Mouse (Mus musculus) spleen, adult 2 months (tissue): ENCODE measurements around the gene Pced1b. TPM values are rescaled to one million over a fixed set of nuclear protein-coding genes. Genes with fewer than 3 reads are reported as not detected.

ENCODE experiments used
- DNase-seq, 2 experiments: peaks; one replicate each; pipeline versions ENCODE4 v3.0.0 to v3.0.0-alpha.2; 2012 to 2021; ENCODE audit warnings: low spot score in 2 of 2, low read depth in 1 of 2
- H3K27ac ChIP-seq: fragments of 200-500 bp; 2 replicates; pipeline ENCODE4 v1.5.1; 2012; ENCODE audit warnings: low read length, inconsistent platforms; ENCODE audit not compliant: insufficient read depth
- H3K27me3 ChIP-seq: fragments of 200-500 bp; 2 replicates; pipeline ENCODE4 v1.6.1; 2012; ENCODE audit warnings: mild to moderate bottlenecking, moderate library complexity, low read length, inconsistent platforms; ENCODE audit not compliant: control insufficient read depth, insufficient read depth
- H3K36me3 ChIP-seq: fragments of 200-500 bp; 2 replicates; pipeline ENCODE4 v1.6.1; 2012; ENCODE audit warnings: mild to moderate bottlenecking, low read length, inconsistent platforms; ENCODE audit not compliant: control insufficient read depth, insufficient read depth
- H3K4me1 ChIP-seq: fragments of 200-500 bp; 2 replicates; pipeline ENCODE4 v1.6.1; 2011; ENCODE audit warnings: inconsistent platforms; ENCODE audit not compliant: control insufficient read depth, insufficient read depth, insufficient read length
- H3K4me3 ChIP-seq: fragments of 200-500 bp; 2 replicates; pipeline ENCODE4 v1.5.1; 2011; ENCODE audit warnings: mild to moderate bottlenecking, inconsistent platforms; ENCODE audit not compliant: insufficient read depth, insufficient read length; ENCODE audit errors: extremely low read depth
- CTCF ChIP-seq: fragments of 200-500 bp; IDR thresholded peaks from 2 replicates; pipeline ENCODE4 v1.5.1; 2011; ENCODE audit warnings: mild to moderate bottlenecking, inconsistent platforms; ENCODE audit not compliant: insufficient read depth, insufficient read length, insufficient replicate concordance; ENCODE audit errors: extremely low read depth
- POLR2A ChIP-seq: fragments of 200-500 bp; IDR thresholded peaks from 2 replicates; pipeline ENCODE4 v1.6.1; 2011; ENCODE audit warnings: low read depth, low read length, inconsistent platforms
- WGBS: fragments of 180-500 bp; shearing (Covaris S2); methylation state at CpG from one replicate; pipeline ENCODE4 v1.1.7; 2018; 5-methylcytosine and 5-hydroxymethylcytosine counted together
- polyA plus RNA-seq: library from polyadenylated mRNA; depleted of rRNA; stranded (reverse); fragments of >200 nt; gene quantifications from 2 replicates; pipeline ENCODE4 v1.2.3, GENCODE M21; 2012

The Pced1b gene
- polyA plus RNA-seq, 1 experiment, result 53.8 TPM

DNA sequence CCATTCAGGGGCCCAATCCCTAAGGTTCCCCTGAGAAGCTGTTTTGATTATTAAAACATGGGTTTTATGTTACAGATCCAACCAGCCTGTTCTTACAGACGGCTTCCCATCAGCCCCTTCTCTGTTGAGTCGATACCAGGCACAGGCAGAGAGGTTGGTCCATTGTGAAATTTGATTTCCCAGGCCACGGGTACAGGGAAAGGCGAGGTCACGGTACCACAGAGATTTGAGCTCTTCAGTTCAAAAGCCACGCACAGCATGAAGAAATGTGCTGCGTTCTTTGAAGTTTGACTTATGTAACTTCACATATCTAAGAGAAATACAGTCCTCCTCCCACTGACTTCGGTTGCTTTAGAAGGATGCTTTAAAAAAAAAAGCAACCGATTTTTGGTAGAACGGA lies 39.8 kb downstream of the Pced1b start:
- H3K27me3 ChIP-seq, result no peaks in the 10 kb centered on the region
- peaks cover 5% of the 10 kb centered on the region; the same call in 1 of the 2 replicates for H3K4me1 ChIP-seq
- no peaks in the 10 kb centered on the region; the same call in 1 of the 2 replicates for H3K36me3 ChIP-seq
- WGBS, result 73% methylated on average over 10 of the region's 10 CpGs
- no peak for DNase-seq
- TF ChIP-seq CTCF, result no peak
- no peak overlapping the region for H3K4me3 ChIP-seq
- no peak overlapping the region for H3K27ac ChIP-seq

DNA sequence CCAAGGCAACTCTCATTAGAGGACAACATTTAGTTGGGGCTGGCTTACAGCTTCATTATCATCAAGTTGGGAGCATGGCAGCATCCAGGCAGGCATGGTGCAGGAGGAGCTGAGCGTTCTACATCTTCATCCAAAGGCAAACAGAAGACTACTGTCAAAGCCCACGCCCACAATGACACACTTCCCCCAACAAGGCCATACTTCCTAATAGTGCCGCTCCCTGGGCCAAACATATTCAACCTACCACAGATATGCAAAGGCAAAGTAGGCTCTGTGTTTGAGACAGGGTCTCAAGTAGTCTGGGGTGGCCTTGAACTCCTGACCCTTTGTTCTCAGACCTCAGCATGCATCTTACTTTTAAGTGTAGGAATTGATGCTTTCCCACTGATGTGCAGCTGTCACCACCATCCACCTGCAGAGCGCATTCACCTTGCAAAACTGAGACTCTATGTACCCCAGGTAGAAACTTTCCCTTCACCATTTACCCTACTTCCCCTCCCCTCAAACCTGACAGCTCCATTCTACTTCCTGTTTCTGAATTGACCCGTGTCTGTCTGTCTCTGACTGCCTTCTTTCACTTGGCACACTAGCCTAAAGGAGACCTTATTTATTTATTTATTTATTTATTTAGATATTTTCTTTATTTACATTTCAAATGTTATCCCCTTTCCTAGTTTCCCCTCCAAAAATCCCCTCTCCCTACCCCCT lies 40.7 kb downstream of the Pced1b start:
- no peak for TF ChIP-seq POLR2A
- TF ChIP-seq CTCF, result no peak
- Histone ChIP-seq H3K4me3 (no peak overlapping the region), H3K4me1 (peaks cover 5% of the 10 kb centered on the region; the same call in 1 of the 2 replicates), H3K27me3 (no peaks in the 10 kb centered on the region), H3K36me3 (no peaks in the 10 kb centered on the region), H3K27ac (peak overlapping the region; percentile 5; the same call in 1 of the 2 replicates)
- WGBS, result 68% methylated on average over 5 of the region's 5 CpGs
- no peak for DNase-seq

DNA sequence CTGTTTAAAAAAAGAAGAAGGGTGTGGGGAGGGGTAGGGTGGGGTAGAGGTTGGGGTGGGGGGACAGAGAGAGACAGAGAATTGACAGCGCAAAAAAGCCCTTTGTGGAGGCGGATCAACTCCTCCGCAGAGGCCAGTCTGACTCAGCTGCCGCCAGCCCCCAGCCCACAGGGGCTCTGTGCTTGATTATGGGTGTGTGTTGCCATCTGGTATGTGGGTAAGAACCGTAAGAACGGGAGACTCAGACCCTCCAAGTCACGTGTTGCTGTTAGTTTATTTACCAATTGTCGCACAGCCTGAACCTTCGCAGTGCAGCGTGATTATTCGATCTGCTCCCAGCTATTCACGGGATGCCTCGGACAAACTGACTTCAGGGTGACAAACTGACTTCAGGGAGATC lies 41.8 kb downstream of the Pced1b start:
- WGBS, result 93% methylated on average over 13 of the region's 13 CpGs
- Histone ChIP-seq H3K27me3 (no peaks in the 10 kb centered on the region), H3K4me1 (peaks cover 5% of the 10 kb centered on the region; the same call in 1 of the 2 replicates), H3K36me3 (no peaks in the 10 kb centered on the region), H3K4me3 (no peak overlapping the region), H3K27ac (no peak overlapping the region)
- TF ChIP-seq POLR2A (no peak), CTCF (no peak)
- DNase-seq, result no peak

DNA sequence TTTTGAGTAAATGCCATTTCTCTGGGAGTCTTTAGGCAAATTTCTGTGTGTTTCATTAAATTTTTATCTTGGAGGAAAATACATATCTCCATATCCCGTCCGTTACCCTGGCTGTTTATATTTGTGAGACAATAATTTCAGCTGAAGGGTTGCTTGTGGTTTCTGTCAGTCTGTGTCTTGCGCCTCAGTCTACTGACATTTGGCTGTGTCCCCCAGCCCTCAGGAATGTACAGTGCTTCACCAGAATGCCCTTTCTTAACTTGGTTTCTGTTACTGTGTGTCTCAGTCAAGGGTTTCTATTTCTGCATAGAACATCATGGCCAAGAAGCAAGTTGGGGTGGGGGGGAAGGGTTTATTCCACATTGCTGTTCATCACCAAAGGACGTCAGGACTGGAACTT lies 42.3 kb downstream of the Pced1b start:
- Histone ChIP-seq H3K27me3 (no peaks in the 10 kb centered on the region), H3K4me1 (peaks cover 5% of the 10 kb centered on the region; the same call in 1 of the 2 replicates), H3K27ac (no peak overlapping the region), H3K4me3 (no peak overlapping the region), H3K36me3 (no peaks in the 10 kb centered on the region)
- no peak for TF ChIP-seq POLR2A
- no peak for TF ChIP-seq CTCF
- no peak for DNase-seq
- 88% methylated on average over 4 of the region's 4 CpGs for WGBS

DNA sequence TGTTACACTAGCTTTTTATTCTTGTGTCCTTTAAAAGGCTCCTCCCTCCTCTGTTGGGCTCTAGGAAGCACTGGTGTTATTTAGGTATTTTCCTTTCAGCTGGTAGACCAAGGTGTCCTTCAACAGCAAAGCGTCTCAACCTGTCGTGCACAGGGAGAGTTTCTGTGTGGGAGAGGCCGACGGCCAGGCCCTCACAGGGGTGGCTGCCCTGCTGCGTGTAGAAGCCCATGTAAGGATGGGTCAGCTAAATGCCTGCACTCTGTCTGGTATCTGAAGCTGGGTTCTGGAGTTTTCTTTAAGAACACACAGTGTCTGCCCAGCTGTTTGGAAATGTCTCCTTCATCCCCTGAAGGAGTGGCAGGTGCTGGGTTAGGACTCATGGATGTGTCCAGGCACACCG lies 43.4 kb downstream of the Pced1b start:
- TF ChIP-seq POLR2A, result no peak
- TF ChIP-seq CTCF, result no peak
- Histone ChIP-seq H3K36me3 (no peaks in the 10 kb centered on the region), H3K27ac (no peak overlapping the region), H3K4me3 (no peak overlapping the region), H3K27me3 (no peaks in the 10 kb centered on the region), H3K4me1 (peaks cover 5% of the 10 kb centered on the region; the same call in 1 of the 2 replicates)
- 92% methylated on average over 6 of the region's 6 CpGs for WGBS
- DNase-seq, result no peak

DNA sequence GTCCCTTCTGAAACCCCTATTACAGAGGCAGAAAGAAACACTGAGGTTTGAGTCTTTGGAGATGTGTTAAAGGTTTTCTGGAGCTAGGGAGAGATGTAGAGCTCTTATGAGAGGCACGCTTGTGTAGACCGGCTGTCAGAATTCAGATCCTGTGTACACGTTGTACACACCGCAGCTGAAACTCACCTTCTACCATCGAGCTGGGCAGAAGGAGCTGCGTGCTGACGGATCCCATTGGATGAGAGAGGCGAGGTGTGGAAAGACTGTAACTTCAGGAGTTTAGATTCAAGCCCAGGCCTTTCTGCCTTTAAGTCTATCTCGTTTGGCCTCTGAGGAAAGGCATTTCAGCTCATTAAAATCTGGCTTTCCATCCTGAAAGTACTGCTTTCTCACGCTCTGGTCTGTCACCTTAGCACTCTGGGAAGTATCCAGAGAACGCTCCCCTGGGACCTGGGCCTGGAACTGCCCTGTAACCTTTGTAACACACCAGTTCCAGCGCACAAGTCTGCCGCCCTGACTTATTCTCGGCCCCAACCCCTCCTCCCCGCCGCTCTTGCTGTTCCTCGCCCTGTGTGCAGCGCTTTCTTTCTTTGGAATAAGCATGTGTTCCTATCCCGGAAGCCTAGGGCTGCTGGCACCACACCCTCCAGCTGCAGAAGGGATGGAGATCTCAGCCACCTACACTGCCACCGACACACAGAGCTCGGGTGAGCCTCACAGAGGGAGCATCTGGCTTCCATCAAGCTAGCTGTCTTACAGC lies 44.6 kb downstream of the Pced1b start:
- no peaks in the 10 kb centered on the region; the same call in 1 of the 2 replicates for H3K36me3 ChIP-seq
- H3K27ac ChIP-seq, result no peak overlapping the region
- TF ChIP-seq POLR2A (no peak), CTCF (no peak)
- WGBS, result 94% methylated on average over 21 of the region's 21 CpGs
- peaks cover 5% of the 10 kb centered on the region; the same call in 1 of the 2 replicates for H3K4me1 ChIP-seq
- no peaks in the 10 kb centered on the region for H3K27me3 ChIP-seq
- no peak for DNase-seq
- no peak overlapping the region for H3K4me3 ChIP-seq

DNA sequence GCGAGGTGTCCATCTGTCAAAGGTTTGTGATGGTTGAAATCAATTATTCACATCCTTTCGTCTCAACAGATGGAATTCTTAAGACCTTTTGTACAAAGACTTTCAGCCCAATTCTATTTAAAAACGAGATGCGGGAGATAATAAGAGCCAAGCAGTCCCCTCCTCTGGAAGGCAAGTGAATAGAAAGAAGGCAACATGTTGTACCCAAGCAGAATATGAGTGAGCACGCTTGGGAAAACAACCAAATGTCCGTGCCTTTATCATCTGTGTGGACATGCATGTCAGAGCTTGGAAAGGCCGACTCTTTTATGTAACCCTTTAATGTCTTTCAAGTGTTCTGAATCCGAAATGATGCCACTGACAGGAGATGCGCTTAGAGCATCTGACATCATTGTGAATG lies 61.0 kb downstream of the Pced1b start:
- 86% methylated on average over 9 of the region's 9 CpGs for WGBS
- no peaks in the 10 kb centered on the region for H3K27me3 ChIP-seq
- DNase-seq, result no peak
- H3K4me1 ChIP-seq, result no peaks in the 10 kb centered on the region
- H3K27ac ChIP-seq, result no peak overlapping the region
- no peak for TF ChIP-seq CTCF
- no peak for TF ChIP-seq POLR2A
- H3K36me3 ChIP-seq, result no peaks in the 10 kb centered on the region
- no peak overlapping the region for H3K4me3 ChIP-seq
